Mouse (Mus musculus) limb, embryonic 14.5 days (tissue): ENCODE measurements around the gene Arih2. TPM values are rescaled to one million over a fixed set of nuclear protein-coding genes. Genes with fewer than 3 reads are reported as not detected.

ENCODE experiments used
- ATAC-seq: fragments of 200-750 bp; cut with Nextera tagmentation; 2 replicates; pipeline ENCODE4 v1.8.0; 2017; ENCODE audit warnings: low read depth, moderate number of reproducible peaks, moderate TSS enrichment; ENCODE audit not compliant: low FRiP score
- DNase-seq: peaks from one replicate; pipeline ENCODE4 v3.0.0-alpha.2; 2015; ENCODE audit warnings: low spot score
- H3K27ac ChIP-seq: fragments of 300-500 bp; sonication (generic); replicated peaks from 2 replicates; pipeline ENCODE4 v1.5.1; 2014; ENCODE audit warnings: low read depth, mild to moderate bottlenecking, low read length, moderate library complexity, mixed read lengths
- H3K27me3 ChIP-seq: fragments of 300-500 bp; sonication (generic); 2 replicates; pipeline ENCODE4 v1.6.1; 2014; ENCODE audit warnings: low read length, mixed read lengths; ENCODE audit not compliant: control insufficient read depth, insufficient read depth
- H3K36me3 ChIP-seq: fragments of 300-500 bp; sonication (generic); 2 replicates; pipeline ENCODE4 v1.6.1; 2014; ENCODE audit warnings: mild to moderate bottlenecking, low read length, moderate library complexity, mixed read lengths; ENCODE audit not compliant: control insufficient read depth, insufficient read depth
- H3K4me1 ChIP-seq: fragments of 300-500 bp; sonication (generic); 2 replicates; pipeline ENCODE4 v1.6.1; 2014; ENCODE audit warnings: antibody characterized with exemption, low read length, mixed read lengths; ENCODE audit not compliant: control insufficient read depth, insufficient read depth
- H3K4me2 ChIP-seq: fragments of 300-500 bp; sonication (generic); replicated peaks from 2 replicates; pipeline ENCODE4 v1.6.1; 2014; ENCODE audit warnings: low read depth, mild to moderate bottlenecking, low read length, moderate library complexity; ENCODE audit not compliant: severe bottlenecking
- H3K4me3 ChIP-seq: fragments of 300-500 bp; sonication (generic); replicated peaks from 2 replicates; pipeline ENCODE4 v1.5.1; 2014; ENCODE audit warnings: low read length
- H3K9ac ChIP-seq: fragments of 300-500 bp; sonication (generic); 2 replicates; pipeline ENCODE4 v1.6.1; 2014; ENCODE audit warnings: mild to moderate bottlenecking, low read depth, low read length, moderate library complexity; ENCODE audit not compliant: severe bottlenecking
- H3K9me3 ChIP-seq: fragments of 300-500 bp; sonication (generic); 2 replicates; pipeline ENCODE4 v1.6.1; 2016; ENCODE audit warnings: low read length; ENCODE audit not compliant: control insufficient read depth
- POLR2A ChIP-seq: fragments of 200-500 bp; IDR thresholded peaks from 2 replicates; pipeline ENCODE4 v1.8.0; 2012; ENCODE audit warnings: inconsistent platforms, mild to moderate bottlenecking, moderate library complexity, borderline replicate concordance; ENCODE audit not compliant: insufficient read depth, insufficient read length; ENCODE audit errors: extremely low read depth
- WGBS: fragments of 180-500 bp; shearing (Covaris S2); extraction: QIAGEN DNeasy Blood & Tissue Kit; methylation state at CpG from one replicate; pipeline ENCODE4 v1.1.7; 2014; 5-methylcytosine and 5-hydroxymethylcytosine counted together
- polyA plus RNA-seq, 2 experiments: library from polyadenylated mRNA; depleted of rRNA in 1 of 2; stranded (reverse) in 1 of 2; unstranded in 1 of 2; fragments of >200 nt; fragmentation: Nextera tagmentation in 1 of 2; extraction: Ambion mirVana in 1 of 2; gene quantifications; 2 replicates each; pipeline versions ENCODE4 v1.2.1 to v1.2.3; 2012 to 2014

Arih2 gene
- polyA plus RNA-seq, 2 experiments: 35.7 to 46.2 TPM

DNA sequence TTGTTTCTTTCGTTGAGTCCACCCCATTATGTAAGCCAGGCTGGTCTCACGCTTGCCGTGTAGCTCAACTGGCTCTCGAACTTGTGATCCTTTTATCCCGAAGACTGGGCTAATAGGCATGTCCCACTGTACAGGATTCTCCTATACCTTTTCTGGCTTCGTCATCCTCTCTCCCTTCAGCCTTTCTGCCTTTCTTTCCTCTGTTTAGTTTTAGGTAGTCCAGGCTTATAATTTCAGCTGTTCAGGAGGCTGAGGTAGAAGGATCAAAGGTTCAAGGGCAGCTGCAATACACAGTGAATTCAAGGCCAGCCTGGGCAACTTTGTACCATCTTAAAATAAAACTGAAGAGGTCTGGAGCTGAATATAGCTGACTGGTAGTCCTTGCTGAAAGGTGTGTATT lies 38.0 kb upstream of the Arih2 start:
- Histone ChIP-seq H3K4me2 (no peak overlapping the region), H3K36me3 (peaks cover 12% of the 10 kb centered on the region; the same call in 1 of the 2 replicates), H3K27me3 (no peaks in the 10 kb centered on the region), H3K9ac (no peak overlapping the region), H3K9me3 (no peaks in the 10 kb centered on the region), H3K27ac (no peak overlapping the region), H3K4me3 (no peak overlapping the region), H3K4me1 (peaks cover 5% of the 10 kb centered on the region)
- TF ChIP-seq POLR2A: no peak
- WGBS: 70% methylated on average over 6 of the region's 6 CpGs
- no peak for ATAC-seq
- no peak for DNase-seq

DNA sequence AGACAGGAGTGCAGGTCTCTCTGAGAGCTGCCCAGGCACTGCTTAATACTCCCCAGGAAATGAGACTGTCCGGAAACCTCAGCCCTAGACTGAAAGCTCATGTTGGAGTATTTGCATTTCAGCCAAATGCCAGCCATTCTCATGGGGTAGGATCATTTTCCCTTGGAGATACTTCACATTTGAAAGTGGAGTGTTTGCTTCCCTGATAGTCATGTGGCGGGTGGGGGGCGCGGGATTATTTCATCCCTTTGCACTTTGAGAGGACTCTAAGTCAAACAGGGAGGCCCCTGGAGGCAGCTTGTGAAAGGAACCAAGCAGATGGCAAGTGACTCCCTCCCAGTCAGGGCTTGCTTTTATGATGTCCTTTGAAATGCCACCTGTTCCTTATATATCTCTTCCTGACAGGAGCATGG lies 37.3 kb upstream of the Arih2 start:
- peaks cover 2% of the 10 kb centered on the region; the same call in 1 of the 2 replicates for H3K4me1 ChIP-seq
- ATAC-seq: peak; percentile 53; the same call in 1 of the 2 replicates
- no peak overlapping the region for H3K4me2 ChIP-seq
- peaks cover 17% of the 10 kb centered on the region for H3K36me3 ChIP-seq
- WGBS: 24% methylated on average over 4 of the region's 4 CpGs
- peak; percentile 20 for DNase-seq
- H3K4me3 ChIP-seq: no peak overlapping the region
- H3K9ac ChIP-seq: no peak overlapping the region
- no peaks in the 10 kb centered on the region for H3K27me3 ChIP-seq
- no peak for TF ChIP-seq POLR2A
- H3K9me3 ChIP-seq: no peaks in the 10 kb centered on the region
- no peak overlapping the region for H3K27ac ChIP-seq

DNA sequence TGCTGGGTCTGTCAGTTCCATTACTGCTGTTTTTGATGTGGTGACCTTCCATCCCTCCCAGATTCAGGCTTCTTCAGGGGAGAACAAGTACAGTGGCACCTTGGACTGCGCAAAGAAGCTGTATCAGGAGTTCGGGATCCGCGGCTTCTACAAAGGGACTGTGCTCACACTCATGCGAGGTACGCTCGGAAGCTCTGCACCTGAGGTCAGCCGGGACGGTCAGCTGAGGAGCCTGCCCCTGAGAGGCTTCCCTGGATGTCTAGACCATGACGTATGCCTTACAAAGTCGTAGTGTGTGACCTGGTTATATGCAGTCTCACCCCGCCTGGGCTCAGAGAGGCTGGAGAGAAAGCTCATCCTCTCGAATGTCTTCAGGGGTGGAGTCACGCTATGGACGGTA lies 30.8 kb upstream of the Arih2 start:
- Histone ChIP-seq H3K4me3 (no peak overlapping the region), H3K27me3 (no peaks in the 10 kb centered on the region), H3K36me3 (peaks cover 31% of the 10 kb centered on the region), H3K4me2 (no peak overlapping the region), H3K9me3 (no peaks in the 10 kb centered on the region), H3K4me1 (no peaks in the 10 kb centered on the region), H3K27ac (no peak overlapping the region), H3K9ac (no peak overlapping the region)
- no peak for TF ChIP-seq POLR2A
- ATAC-seq (no peak), DNase-seq (no peak)
- 89% methylated on average over 15 of the region's 15 CpGs for WGBS

DNA sequence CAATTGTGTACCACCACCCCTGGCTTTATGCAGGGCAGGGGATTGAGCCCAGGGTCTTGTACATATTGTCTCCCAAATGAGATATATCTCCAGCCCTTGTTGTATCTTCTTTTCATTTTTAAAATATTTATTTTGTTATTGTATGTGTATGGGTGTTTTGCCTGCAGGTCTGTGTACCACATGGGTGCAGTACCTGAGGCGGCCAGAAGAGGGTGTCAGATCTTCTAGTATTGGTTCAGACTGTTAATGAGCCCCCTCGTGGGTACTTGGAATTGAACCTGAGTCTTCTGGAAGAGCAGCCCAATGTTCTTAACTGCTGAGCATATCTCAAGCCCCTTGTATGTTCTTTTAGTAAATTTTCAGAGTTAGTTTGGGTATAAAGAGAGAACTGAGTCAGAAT lies 24.0 kb upstream of the Arih2 start:
- Histone ChIP-seq H3K27me3 (no peaks in the 10 kb centered on the region), H3K9ac (no peak overlapping the region), H3K27ac (no peak overlapping the region), H3K4me2 (no peak overlapping the region), H3K4me3 (no peak overlapping the region), H3K9me3 (no peaks in the 10 kb centered on the region), H3K36me3 (peaks cover 33% of the 10 kb centered on the region), H3K4me1 (no peaks in the 10 kb centered on the region)
- DNase-seq: no peak
- TF ChIP-seq POLR2A: no peak
- 51% methylated on average over 2 of the region's 2 CpGs for WGBS
- no peak for ATAC-seq

DNA sequence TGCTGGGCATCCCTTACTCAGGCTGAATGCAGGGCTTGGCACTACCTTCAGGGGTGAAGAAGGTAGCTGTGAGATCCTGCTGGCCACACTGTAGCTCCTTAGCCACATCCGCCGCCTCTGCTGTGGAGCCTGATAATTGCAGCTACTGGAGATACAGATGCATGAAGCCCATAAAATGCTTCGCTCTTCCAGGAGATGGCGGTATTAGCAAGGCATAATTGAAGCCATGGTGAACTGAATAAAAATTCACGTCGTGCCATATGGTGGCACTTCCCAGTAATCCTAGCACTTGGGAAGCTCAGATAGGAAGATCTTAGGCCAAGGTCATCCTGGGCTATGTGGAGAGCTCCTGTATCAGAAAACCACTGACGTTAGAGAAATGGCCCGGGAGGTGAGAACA lies 20.7 kb upstream of the Arih2 start:
- TF ChIP-seq POLR2A: no peak
- no peaks in the 10 kb centered on the region for H3K9me3 ChIP-seq
- DNase-seq (no peak), ATAC-seq (no peak)
- H3K27ac ChIP-seq: no peak overlapping the region
- 62% methylated on average over 8 of the region's 8 CpGs for WGBS
- peaks cover 31% of the 10 kb centered on the region for H3K36me3 ChIP-seq
- H3K4me2 ChIP-seq: no peak overlapping the region
- H3K27me3 ChIP-seq: no peaks in the 10 kb centered on the region
- no peaks in the 10 kb centered on the region for H3K4me1 ChIP-seq
- no peak overlapping the region for H3K4me3 ChIP-seq
- H3K9ac ChIP-seq: no peak overlapping the region

DNA sequence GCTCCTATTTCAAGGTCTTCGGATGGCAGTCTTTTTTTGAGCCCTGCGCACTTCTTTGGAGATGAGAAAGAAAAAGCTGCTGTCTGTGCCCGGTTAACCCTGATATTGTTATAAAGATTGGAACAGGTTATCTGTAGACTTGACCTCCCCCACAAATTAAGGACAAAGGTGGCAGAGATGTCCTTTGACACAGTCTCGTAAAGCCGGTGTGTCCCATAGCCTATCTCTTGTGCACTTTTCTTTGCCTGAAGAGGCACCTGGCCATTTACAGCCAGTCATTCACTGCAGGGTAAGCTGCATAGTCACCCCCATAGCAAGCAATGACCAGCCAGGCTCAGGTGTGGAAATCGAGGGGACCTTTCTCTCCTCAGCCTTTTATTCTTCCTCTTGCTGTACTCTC lies 13.5 kb upstream of the Arih2 start:
- ATAC-seq: no peak

More for the DNA sequence above, 13.5 kb upstream of the Arih2 start:
- WGBS: 39% methylated on average over 6 of the region's 6 CpGs
- no peaks in the 10 kb centered on the region for H3K27me3 ChIP-seq
- peaks cover 8% of the 10 kb centered on the region; the same call in 1 of the 2 replicates for H3K4me1 ChIP-seq
- no peaks in the 10 kb centered on the region for H3K36me3 ChIP-seq
- no peak for TF ChIP-seq POLR2A
- H3K27ac ChIP-seq: no peak overlapping the region
- no peak for DNase-seq
- peak overlapping the region; percentile 71 for H3K4me2 ChIP-seq
- peak overlapping the region; percentile 59 for H3K9ac ChIP-seq
- H3K9me3 ChIP-seq: no peaks in the 10 kb centered on the region
- peak overlapping the region; percentile 61 for H3K4me3 ChIP-seq
